Mouse (Mus musculus) monocyte, adult 2 months (primary cell): ENCODE measurements at regions not wholly inside any gene's neighbourhood (a gene's known extent, or its start where the extent isn't known, plus 50 kb on each side); places are given as distances from the start of the nearest gene placed in this dataset.
A peak's percentile ranks its signal among the peaks of the same experiment; 100 is the strongest.

Source experiments
- DNase-seq, 2 experiments: peaks; one replicate each; pipeline ENCODE4 v3.0.0; 2022; ENCODE audit warnings: low spot score in 2 of 2, low read depth in 1 of 2

GRCm38 (mm10) chr12:98337644-98338043 is 69.2 kb downstream of the Gpr65 start:
- DNase-seq, result no peak

GRCm38 (mm10) chr12:98339536-98339935 is 71.1 kb downstream of the Gpr65 start:
- DNase-seq, result no peak

- DNase-seq, result peak in 1 of 2 experiments; percentile 6
Observed at GRCm38 (mm10) chr12:98342158-98342557, 73.7 kb downstream of the Gpr65 start.

- DNase-seq, result no peak
Observed at GRCm38 (mm10) chr12:98343653-98344052, 75.2 kb downstream of the Gpr65 start.

GRCm38 (mm10) chr12:98347056-98347455 is 78.6 kb downstream of the Gpr65 start:
- no peak for DNase-seq

- peak in 1 of 2 experiments; percentile 12 for DNase-seq
Observed at GRCm38 (mm10) chr12:98347550-98348318, 79.3 kb downstream of the Gpr65 start.

GRCm38 (mm10) chr12:98349864-98350643 is 81.6 kb downstream of the Gpr65 start:
- DNase-seq, result no peak

GRCm38 (mm10) chr12:98352401-98352800 is 84.0 kb downstream of the Gpr65 start:
- no peak for DNase-seq

GRCm38 (mm10) chr12:98354545-98354944 is 86.1 kb downstream of the Gpr65 start:
- no peak for DNase-seq

GRCm38 (mm10) chr12:98367583-98367982 is 99.1 kb downstream of the Gpr65 start:
- no peak for DNase-seq

- DNase-seq, result peak in 1 of 2 experiments; percentile 22
Observed at GRCm38 (mm10) chr12:98370771-98371170, 102.3 kb downstream of the Gpr65 start.

GRCm38 (mm10) chr12:98375214-98375910 is 106.9 kb downstream of the Gpr65 start:
- DNase-seq, result peak; percentile 57 to 63
